Comparison of ENCODE assay signal across 22 mouse cellular contexts in genomic region chr11:54808177-54808576, GRCm38 (mm10). TPM values are rescaled to one million over a fixed set of nuclear protein-coding genes. Genes with fewer than 3 reads are reported as not detected.
DNase-seq lines count a peak whose midpoint lies in the region; ATAC-seq and TF ChIP-seq lines count a peak whose summit lies in the region.
"Had no signal": no experiment of that assay in that cellular context is flagged by ENCODE, and none has a peak within 500 bp of the region (broad histone marks: within the 10 kb centered on the region; RNA-seq: fewer than 3 reads in every experiment).

No protein-coding gene starts in this region.

- no peak overlapping the region for H3K4me3 ChIP-seq in liver, postnatal 0 days (ENCODE audit: low read depth, low read length)
- H3K4me3 ChIP-seq: embryonic facial prominence, embryonic 15.5 days; forebrain, embryonic 10.5 days; heart, embryonic 13.5 days; limb, embryonic 12.5 days; stomach, embryonic 15.5 days had no signal

- H3K27me3 ChIP-seq in liver, postnatal 0 days (ENCODE audit: insufficient read depth, low read length): no peaks in the 10 kb centered on the region
- H3K27me3 ChIP-seq: embryonic facial prominence, embryonic 15.5 days; limb, embryonic 12.5 days; stomach, embryonic 15.5 days had no signal

- H3K36me3 ChIP-seq in liver, postnatal 0 days (replicated peaks; ENCODE audit: insufficient read depth, low read length): no peaks in the 10 kb centered on the region
- H3K36me3 ChIP-seq: embryonic facial prominence, embryonic 15.5 days; forebrain, embryonic 10.5 days; heart, embryonic 13.5 days; limb, embryonic 12.5 days; stomach, embryonic 15.5 days had no signal

- H3K4me2 ChIP-seq in liver, postnatal 0 days (ENCODE audit: low read depth, low read length): 0 out of 2 replicates have a peak overlapping the region, but pooled peaks have one; percentile 18
- H3K4me2 ChIP-seq: embryonic facial prominence, embryonic 15.5 days; heart, embryonic 13.5 days; limb, embryonic 12.5 days; stomach, embryonic 15.5 days had no signal

- H3K27ac ChIP-seq in liver, postnatal 0 days (ENCODE audit: low read depth): peak overlapping the region; percentile 11; the same call in 1 of the 2 replicates
- H3K27ac ChIP-seq: embryonic facial prominence, embryonic 15.5 days; forebrain, embryonic 10.5 days; heart, embryonic 13.5 days; kidney, postnatal 0 days; limb, embryonic 12.5 days; liver, embryonic 14.5 days; stomach, embryonic 15.5 days had no signal

- no peaks in the 10 kb centered on the region for H3K9me3 ChIP-seq in liver, postnatal 0 days (ENCODE audit: low read length)
- H3K9me3 ChIP-seq: embryonic facial prominence, embryonic 15.5 days; heart, embryonic 13.5 days; limb, embryonic 12.5 days; stomach, embryonic 15.5 days had no signal

- ATAC-seq in liver, postnatal 0 days: no peak

- WGBS in liver, postnatal 0 days (ENCODE audit: insufficient replicate concordance): 50% methylated on average over 4 of the region's 4 CpGs

- H3K9ac ChIP-seq in liver, postnatal 0 days (replicated peaks): no peak overlapping the region
- H3K9ac ChIP-seq: embryonic facial prominence, embryonic 15.5 days; heart, embryonic 13.5 days; limb, embryonic 12.5 days; liver, embryonic 14.5 days; stomach, embryonic 15.5 days had no signal

- TF ChIP-seq CTCF in liver, postnatal 0 days (IDR thresholded peaks at IDR 0.05; ENCODE audit: low read depth): no peak

- TF ChIP-seq EP300 in liver, postnatal 0 days (IDR thresholded peaks at IDR 0.05; ENCODE audit: low read depth): no peak

- no peak for DNase-seq in liver, postnatal 0 days
- DNase-seq in liver: no peak
- peak; percentile 41 for DNase-seq in T-cell, adult 2 months (ENCODE audit: low spot score)
- DNase-seq in induced T-regulatory cell, adult 2 months (ENCODE audit: low read depth): peak; percentile 83
- DNase-seq in spleen, postnatal 36 days (ENCODE audit: low spot score in 2 of 2): peak; percentile 49 to 60
- no peak for DNase-seq in left cerebral cortex, adult 18-20 months (ENCODE audit: low spot score in 2 of 2)
- DNase-seq in right cerebral cortex, adult 2 months (ENCODE audit: low spot score in 2 of 2): no peak
- DNase-seq in gastrocnemius, adult 8-10 months (ENCODE audit: low spot score in 2 of 2): no peak
- DNase-seq: adrenal gland, postnatal 10 days; cerebellum, adult 8-10 months; embryo, embryonic 11 days; gastrocnemius, postnatal 25 days; heart, postnatal 36 days; layer of hippocampus, postnatal 36 days; right cerebral cortex, postnatal 25 days had no signal

- peaks cover 9% of the 10 kb centered on the region for H3K4me1 ChIP-seq in liver, postnatal 0 days (ENCODE audit: insufficient read depth)
- H3K4me1 ChIP-seq: heart, embryonic 13.5 days; limb, embryonic 12.5 days; stomach, embryonic 15.5 days had no signal

RNA-seq across cellular contexts. Expression of gene Cdc42se2, which starts 20.7 kb away (rescaled TPM):
- polyA plus RNA-seq in liver, postnatal 0 days (2015; fragmentation: Nextera tagmentation; extraction: Ambion mirVana): 13.7 and 15.4 TPM in 2 replicates
- 100 to 1,000 TPM; 117 to 125 TPM for total RNA-seq in left cerebral cortex, adult 18-20 months (2021)
- 10 to 100 TPM; 13.2 to 20.5 (median 17.6) TPM for total RNA-seq in gastrocnemius, adult 8-10 months (2022)

RNA-seq across cellular contexts. Expression of gene Lyrm7, which starts 52.5 kb away (rescaled TPM):
- 2.9 and 5.0 TPM in 2 replicates for polyA plus RNA-seq in liver, postnatal 0 days (2015; fragmentation: Nextera tagmentation; extraction: Ambion mirVana)
- total RNA-seq in left cerebral cortex, adult 18-20 months (2021): 10 to 100 TPM; 30.1 to 31.1 TPM
- total RNA-seq in gastrocnemius, adult 8-10 months (2022): 10 to 100 TPM; 15.1 to 22.3 (median 19.5) TPM

RNA-seq across cellular contexts. Expression of gene Hint1, which starts 58.0 kb away (rescaled TPM):
- polyA plus RNA-seq in liver, postnatal 0 days (2015; fragmentation: Nextera tagmentation; extraction: Ambion mirVana): 791 and 898 TPM in 2 replicates
- total RNA-seq in left cerebral cortex, adult 18-20 months (2021): 100 to 1,000 TPM; 262 to 270 TPM
- total RNA-seq in gastrocnemius, adult 8-10 months (2022): 100 to 1,000 TPM; 154 to 257 (median 186) TPM

Comparison
In these comparisons a context has a peak if more than half of its experiments do, and no peak if none do; other contexts are left out.
1. DNase-seq: peak in T-cell, adult 2 months (single experiment), induced T-regulatory cell, adult 2 months (single experiment) and spleen, postnatal 36 days (2 of 2); none in liver, postnatal 0 days (single experiment), liver (single experiment), left cerebral cortex, adult 18-20 months (0 of 2), right cerebral cortex, adult 2 months (0 of 2) and gastrocnemius, adult 8-10 months (0 of 2).
2. RNA of gene Cdc42se2, which starts 20.7 kb away (total RNA-seq): 117 to 125 TPM in left cerebral cortex, adult 18-20 months; 13.2 to 20.5 TPM in gastrocnemius, adult 8-10 months; every median in the first group is over 4 times any median in the second.